Mouse (Mus musculus) CH12.LX (cell line): ENCODE results near the gene Gm21149.
"Not testable (repeated sequence)": the region's sequence is repeated elsewhere in the genome, so short reads cannot be mapped to it uniquely, and the experiment has no call there.

Source experiments
- CTCF ChIP-seq, 2 experiments: IDR thresholded peaks in 1 of 2; conservative IDR thresholded peaks in 1 of 2; 2 replicates each; pipeline ENCODE4 v1.5.1; 2011 to 2012; ENCODE audit warnings: low read depth in 2 of 2, low read length in 2 of 2, improper control_type of control experiment in 1 of 2, inconsistent platforms in 1 of 2, mild to moderate bottlenecking in 1 of 2, moderate library complexity in 1 of 2
- E2F4 ChIP-seq: IDR thresholded peaks from 2 replicates; pipeline ENCODE4 v1.6.1; 2011; ENCODE audit warnings: low read depth, low read length, improper control_type of control experiment; ENCODE audit not compliant: insufficient replicate concordance
- EP300 ChIP-seq: IDR thresholded peaks from 2 replicates; pipeline ENCODE4 v1.6.1; 2011; ENCODE audit warnings: low read length, improper control_type of control experiment
- JUND ChIP-seq: conservative IDR thresholded peaks from 2 replicates; pipeline ENCODE4 v1.6.1; 2011; ENCODE audit warnings: low read depth, low read length, improper control_type of control experiment
- MAFK ChIP-seq: IDR thresholded peaks from 2 replicates; pipeline ENCODE4 v1.6.1; 2011; ENCODE audit warnings: low read length, improper control_type of control experiment; ENCODE audit not compliant: insufficient replicate concordance
- NELFE ChIP-seq: IDR thresholded peaks from 2 replicates; pipeline ENCODE4 v1.6.1; 2011; ENCODE audit warnings: low read depth, low read length, improper control_type of control experiment
- PAX5 ChIP-seq: IDR thresholded peaks from 2 replicates; pipeline ENCODE4 v1.6.1; 2012; ENCODE audit warnings: low read length, inconsistent platforms, mixed read lengths
- POLR2A ChIP-seq: IDR thresholded peaks from 2 replicates; pipeline ENCODE4 v1.6.1; 2011; ENCODE audit warnings: low read depth, mild to moderate bottlenecking, improper control_type of control experiment, low read length
- ZC3H11A ChIP-seq: IDR thresholded peaks from 2 replicates; pipeline ENCODE4 v1.6.1; 2012; ENCODE audit warnings: low read depth, mild to moderate bottlenecking, inconsistent platforms, low read length, improper control_type of control experiment
- ZMIZ1 ChIP-seq: IDR thresholded peaks from 2 replicates; pipeline ENCODE4 v1.6.1; 2012; ENCODE audit warnings: low read depth, mild to moderate bottlenecking, inconsistent platforms, low read length, improper control_type of control experiment

DNA sequence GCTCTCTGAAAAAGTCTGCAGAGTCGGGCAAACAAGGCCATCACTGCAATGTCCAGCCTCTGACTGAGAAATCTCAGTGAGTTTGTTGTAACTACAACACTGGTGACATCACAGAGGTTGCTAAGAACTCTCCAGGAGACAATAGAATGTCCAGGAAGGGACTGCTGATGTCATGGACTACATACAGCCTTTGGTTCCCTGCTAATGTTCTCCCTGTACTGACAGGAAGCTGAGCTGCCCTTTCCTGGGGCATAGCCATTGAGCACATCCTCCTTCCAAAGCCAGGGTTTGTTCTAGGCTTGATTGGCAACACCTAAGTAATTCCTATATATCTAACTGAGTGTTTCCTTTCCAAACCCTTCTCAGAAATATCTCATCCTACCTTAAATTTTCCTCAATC, at the start of gene Gm21149:
- not testable (repeated sequence) for TF ChIP-seq MAFK; ZMIZ1; POLR2A; CTCF (conservative IDR thresholded peaks at IDR 0.05 in 1 of 2, IDR thresholded peaks at IDR 0.05 in 1 of 2; ENCODE audit: low read depth in 2 of 2, low read length in 2 of 2); E2F4; ZC3H11A; EP300; JUND; NELFE; PAX5
